Mouse (Mus musculus) CD8-positive naive resting alpha-beta T cell, adult 57 days (primary cell): ENCODE results near the gene Pou2f1. TPM values are rescaled to one million over a fixed set of nuclear protein-coding genes. Genes with fewer than 3 reads are reported as not detected.

Experiments used
- total RNA-seq: library from RNA; stranded (reverse); gene quantifications from one replicate; pipeline ENCODE4 v1.2.4, GENCODE M21; 2023

Gene Pou2f1
- total RNA-seq, result 47.2 TPM

DNA sequence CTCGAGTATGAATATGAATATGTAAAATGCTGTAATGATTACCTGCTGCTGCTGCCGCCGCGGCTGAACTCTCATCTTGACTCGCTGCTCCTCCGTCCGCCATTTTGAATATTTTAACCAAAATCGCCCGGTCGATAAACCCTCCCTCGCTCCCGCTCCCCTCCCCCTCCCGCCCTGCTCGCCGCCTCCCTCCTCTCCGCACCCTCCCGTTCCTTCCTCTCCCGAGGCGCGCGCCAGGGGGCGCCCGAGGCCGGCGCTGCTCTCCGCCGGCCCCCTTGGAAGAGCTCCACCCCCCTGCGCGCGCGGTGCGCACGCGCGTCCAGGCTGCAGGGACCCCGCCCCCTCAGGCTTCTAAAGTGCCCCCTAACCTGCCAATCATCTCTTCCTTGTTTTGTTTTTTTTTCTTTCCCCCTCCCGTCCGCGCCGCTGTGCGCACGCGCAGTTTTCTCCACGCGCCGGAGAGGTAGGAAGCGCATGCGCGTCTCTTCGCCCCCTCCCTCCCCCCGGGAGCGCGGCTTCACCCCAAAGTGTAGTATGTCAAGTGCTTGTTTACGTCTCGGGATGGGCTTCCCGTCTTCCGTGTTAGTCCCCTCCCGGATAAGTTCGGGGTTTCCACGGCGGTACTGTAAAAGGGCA, at the start of gene Pou2f1:
TSS of gene Pou2f1 (minus strand) at position 159 of the 636 bp plus-strand sequence.

Other genes with a start within 250 kb of the Pou2f1 start
- 14.5 TPM for gene Creg1, start 238.9 kb downstream of the Pou2f1 start, total RNA-seq
- 378 TPM for gene Cd247, start 214.0 kb downstream of the Pou2f1 start, total RNA-seq
- gene Dusp27, start 125.2 kb upstream of the Pou2f1 start, total RNA-seq, result not detected
- gene Gpa33, start 127.6 kb upstream of the Pou2f1 start, total RNA-seq, result not detected
- gene Mael, start 236.1 kb upstream of the Pou2f1 start, total RNA-seq, result not detected